Mouse (Mus musculus): ENCODE data around the gene Serpinf2. TPM values are rescaled to one million over a fixed set of nuclear protein-coding genes. Genes with fewer than 3 reads are reported as not detected.

Serpinf2 gene
- polyA plus RNA-seq (2012; rRNA removed) (0.53 and 0.59 TPM in 2 replicates), polyA plus RNA-seq (2014; fragmentation: Nextera tagmentation; extraction: Ambion mirVana) (not detected in 2 replicates)

- WGBS: 89% methylated on average over 6 of the region's 6 CpGs
- TF ChIP-seq POLR2A (IDR thresholded peaks at IDR 0.05; ENCODE audit: borderline replicate concordance, extremely low read depth, insufficient read depth, insufficient read length): no peak
Observed at GRCm38 (mm10) chr11:75439363-75439762, at the start of gene Serpinf2. Gene Serpinf2, minus strand, starts transcription at chr11:75439591.

GRCm38 (mm10) chr11:75487496-75487895, 48.1 kb upstream of the Serpinf2 start:
- 36% methylated on average over 6 of the region's 6 CpGs for WGBS
- peak overlapping the region; percentile 88 for H3K4me3 ChIP-seq (replicated peaks; ENCODE audit: low read length)
- H3K4me2 ChIP-seq (replicated peaks; ENCODE audit: low read depth, low read length, severe bottlenecking): peak overlapping the region; percentile 71
- no peaks in the 10 kb centered on the region for H3K27me3 ChIP-seq (ENCODE audit: control insufficient read depth, insufficient read depth, low read length)
- H3K9ac ChIP-seq (ENCODE audit: low read depth, low read length, severe bottlenecking): peak overlapping the region; percentile 97
- peaks cover 7% of the 10 kb centered on the region for H3K4me1 ChIP-seq (ENCODE audit: control insufficient read depth, insufficient read depth, low read length)
- H3K9me3 ChIP-seq (ENCODE audit: control insufficient read depth, low read length): no peaks in the 10 kb centered on the region
- no peak for DNase-seq (ENCODE audit: low spot score)
- peaks cover 44% of the 10 kb centered on the region for H3K36me3 ChIP-seq (ENCODE audit: control insufficient read depth, insufficient read depth, low read length)
- no peak overlapping the region for H3K27ac ChIP-seq (replicated peaks; ENCODE audit: low read depth, low read length)
- TF ChIP-seq POLR2A (IDR thresholded peaks at IDR 0.05; ENCODE audit: borderline replicate concordance, extremely low read depth, insufficient read depth, insufficient read length): no peak
- no peak for ATAC-seq (ENCODE audit: low FRiP score, low read depth)

More at GRCm38 (mm10) chr11:75439363-75439762, at the start of gene Serpinf2:
- Histone ChIP-seq H3K9ac (ENCODE audit: low read depth, low read length, severe bottlenecking) (no peak within 1 kb of the TSS), H3K4me1 (ENCODE audit: control insufficient read depth, insufficient read depth, low read length) (no peaks in the 10 kb centered on the region), H3K36me3 (ENCODE audit: control insufficient read depth, insufficient read depth, low read length) (peaks cover 16% of the 10 kb centered on the region), H3K27me3 (ENCODE audit: control insufficient read depth, insufficient read depth, low read length) (no peaks in the 10 kb centered on the region), H3K4me2 (replicated peaks; ENCODE audit: low read depth, low read length, severe bottlenecking) (no peak within 1 kb of the TSS), H3K27ac (replicated peaks; ENCODE audit: low read depth, low read length) (no peak within 1 kb of the TSS), H3K9me3 (ENCODE audit: control insufficient read depth, low read length) (no peaks in the 10 kb centered on the region), H3K4me3 (replicated peaks; ENCODE audit: low read length) (no peak within 1 kb of the TSS)
- DNase-seq (ENCODE audit: low spot score) (no peak), ATAC-seq (ENCODE audit: low FRiP score, low read depth) (no peak)

- WGBS: under 1% methylated on average over 48 of the region's 52 CpGs
Observed at GRCm38 (mm10) chr11:75486601-75487285, 47.4 kb upstream of the Serpinf2 start, which contains the start of gene Prpf8. Gene Prpf8, plus strand, starts transcription at chr11:75486816.

GRCm38 (mm10) chr11:75486192-75486591, 46.8 kb upstream of the Serpinf2 start:
- WGBS: 25% methylated on average over 3 of the region's 3 CpGs
- no peak overlapping the region for H3K27ac ChIP-seq (replicated peaks; ENCODE audit: low read depth, low read length)
- H3K36me3 ChIP-seq (ENCODE audit: control insufficient read depth, insufficient read depth, low read length): peaks cover 31% of the 10 kb centered on the region
- peak; percentile 9; the same call in 1 of the 2 replicates for ATAC-seq (ENCODE audit: low FRiP score, low read depth)
- DNase-seq (ENCODE audit: low spot score): no peak
- peaks cover 7% of the 10 kb centered on the region for H3K4me1 ChIP-seq (ENCODE audit: control insufficient read depth, insufficient read depth, low read length)
- H3K9ac ChIP-seq (ENCODE audit: low read depth, low read length, severe bottlenecking): no peak overlapping the region
- H3K4me2 ChIP-seq (replicated peaks; ENCODE audit: low read depth, low read length, severe bottlenecking): peak overlapping the region; percentile 36
- peak overlapping the region; percentile 88 for H3K4me3 ChIP-seq (replicated peaks; ENCODE audit: low read length)
- no peak for TF ChIP-seq POLR2A (IDR thresholded peaks at IDR 0.05; ENCODE audit: borderline replicate concordance, extremely low read depth, insufficient read depth, insufficient read length)
- no peaks in the 10 kb centered on the region for H3K9me3 ChIP-seq (ENCODE audit: control insufficient read depth, low read length)
- H3K27me3 ChIP-seq (ENCODE audit: control insufficient read depth, insufficient read depth, low read length): no peaks in the 10 kb centered on the region

More at GRCm38 (mm10) chr11:75486601-75487285, 47.4 kb upstream of the Serpinf2 start, which contains the start of gene Prpf8:
- no peaks in the 10 kb centered on the region for H3K27me3 ChIP-seq (ENCODE audit: control insufficient read depth, insufficient read depth, low read length)
- peaks cover 37% of the 10 kb centered on the region for H3K36me3 ChIP-seq (ENCODE audit: control insufficient read depth, insufficient read depth, low read length)
- 0 out of 2 replicates have a peak, but pooled peaks have one; percentile 57 for TF ChIP-seq POLR2A (IDR thresholded peaks at IDR 0.05; ENCODE audit: borderline replicate concordance, extremely low read depth, insufficient read depth, insufficient read length)
- H3K9me3 ChIP-seq (ENCODE audit: control insufficient read depth, low read length): no peaks in the 10 kb centered on the region
- H3K4me2 ChIP-seq (replicated peaks; ENCODE audit: low read depth, low read length, severe bottlenecking): peak within 1 kb of the TSS; percentile 71
- peaks cover 7% of the 10 kb centered on the region for H3K4me1 ChIP-seq (ENCODE audit: control insufficient read depth, insufficient read depth, low read length)
- peak within 1 kb of the TSS; percentile 88 for H3K4me3 ChIP-seq (replicated peaks; ENCODE audit: low read length)
- H3K27ac ChIP-seq (replicated peaks; ENCODE audit: low read depth, low read length): peak within 1 kb of the TSS; percentile 76
- ATAC-seq (ENCODE audit: low FRiP score, low read depth): peak; percentile 100
- DNase-seq (ENCODE audit: low spot score): peak; percentile 97
- H3K9ac ChIP-seq (ENCODE audit: low read depth, low read length, severe bottlenecking): peak within 1 kb of the TSS; percentile 97

GRCm38 (mm10) chr11:75473376-75473775, 34.0 kb upstream of the Serpinf2 start:
- no peaks in the 10 kb centered on the region for H3K4me1 ChIP-seq (ENCODE audit: control insufficient read depth, insufficient read depth, low read length)
- no peak for TF ChIP-seq POLR2A (IDR thresholded peaks at IDR 0.05; ENCODE audit: borderline replicate concordance, extremely low read depth, insufficient read depth, insufficient read length)
- no peak overlapping the region for H3K9ac ChIP-seq (ENCODE audit: low read depth, low read length, severe bottlenecking)
- no peaks in the 10 kb centered on the region for H3K36me3 ChIP-seq (ENCODE audit: control insufficient read depth, insufficient read depth, low read length)
- ATAC-seq (ENCODE audit: low FRiP score, low read depth): no peak
- H3K9me3 ChIP-seq (ENCODE audit: control insufficient read depth, low read length): no peaks in the 10 kb centered on the region
- no peak overlapping the region for H3K4me3 ChIP-seq (replicated peaks; ENCODE audit: low read length)
- 58% methylated on average over 7 of the region's 7 CpGs for WGBS
- DNase-seq (ENCODE audit: low spot score): no peak
- H3K27me3 ChIP-seq (ENCODE audit: control insufficient read depth, insufficient read depth, low read length): no peaks in the 10 kb centered on the region; the same call in 1 of the 2 replicates
- H3K4me2 ChIP-seq (replicated peaks; ENCODE audit: low read depth, low read length, severe bottlenecking): no peak overlapping the region
- no peak overlapping the region for H3K27ac ChIP-seq (replicated peaks; ENCODE audit: low read depth, low read length)

Measured in limb, embryonic 14.5 days (tissue).